Mouse (Mus musculus) central nervous system, embryonic 14 days (tissue): ENCODE data around the gene Arhgef18. TPM values are rescaled to one million over a fixed set of nuclear protein-coding genes. Genes with fewer than 3 reads are reported as not detected.

Experiments
- polyA plus RNA-seq: library from polyadenylated mRNA; depleted of rRNA; stranded (reverse); fragments of >200 nt; gene quantifications from 2 replicates; pipeline ENCODE4 v1.2.3, GENCODE M21; 2012; rRNA removed

The Arhgef18 gene
- 29.1 and 31.3 TPM in 2 replicates for polyA plus RNA-seq

GRCm38 (mm10) chr8:3392771-3393710 is at the start of gene Arhgef18:
Gene Arhgef18, plus strand, starts transcription at chr8:3393006.

GRCm38 (mm10) chr8:3353189-3353810 is 39.5 kb upstream of the Arhgef18 start, which contains the start of gene A430078G23Rik:
Gene A430078G23Rik, plus strand, starts transcription at chr8:3353415.

GRCm38 (mm10) chr8:3467006-3467885 is 74.4 kb downstream of the Arhgef18 start, which contains the start of gene Pex11g:
Gene Pex11g, minus strand, starts transcription at chr8:3467680.

GRCm38 (mm10) chr8:3470562-3470961 is 77.8 kb downstream of the Arhgef18 start, which contains the start of gene Tex45:
Gene Tex45, plus strand, starts transcription at chr8:3470862.

GRCm38 (mm10) chr8:3492901-3493844 is 100.4 kb downstream of the Arhgef18 start, which contains the start of gene Zfp358:
Gene Zfp358, plus strand, starts transcription at chr8:3493138.

GRCm38 (mm10) chr8:3500235-3501090 is 107.7 kb downstream of the Arhgef18 start, which contains the start of gene Mcoln1:
Gene Mcoln1, plus strand, starts transcription at chr8:3500457.

Other genes starting within 250 kb of the Arhgef18 start
- 16.9 and 17.9 TPM in 2 replicates for gene Insr, start 113.4 kb upstream of the Arhgef18 start, polyA plus RNA-seq
- gene A430078G23Rik, start 39.6 kb upstream of the Arhgef18 start, polyA plus RNA-seq: 0.09 and 0.37 TPM in 2 replicates
- 4.2 and 4.9 TPM in 2 replicates for gene Pex11g, start 74.7 kb downstream of the Arhgef18 start, polyA plus RNA-seq
- gene Tex45, start 77.9 kb downstream of the Arhgef18 start, polyA plus RNA-seq: 0.26 and 0.36 TPM in 2 replicates
- 102 and 108 TPM in 2 replicates for gene Zfp358, start 100.1 kb downstream of the Arhgef18 start, polyA plus RNA-seq
- 263 and 271 TPM in 2 replicates for gene Mcoln1, start 107.5 kb downstream of the Arhgef18 start, polyA plus RNA-seq
- 47.3 and 60.4 TPM in 2 replicates for gene Pnpla6, start 122.4 kb downstream of the Arhgef18 start, polyA plus RNA-seq
- gene C330021F23Rik, start 175.0 kb downstream of the Arhgef18 start, polyA plus RNA-seq: 0.88 and 1.1 TPM in 2 replicates
- gene Camsap3, start 194.3 kb downstream of the Arhgef18 start, polyA plus RNA-seq: 65.6 and 66.3 TPM in 2 replicates
- gene Xab2, start 228.3 kb downstream of the Arhgef18 start, polyA plus RNA-seq: 70.7 and 75.6 TPM in 2 replicates
- 58.7 and 80.5 TPM in 2 replicates for gene Pet100, start 228.5 kb downstream of the Arhgef18 start, polyA plus RNA-seq
- gene Pcp2, start 232.5 kb downstream of the Arhgef18 start, polyA plus RNA-seq: 0.82 and 1.9 TPM in 2 replicates
- gene Stxbp2, start 237.9 kb downstream of the Arhgef18 start, polyA plus RNA-seq: 122 and 144 TPM in 2 replicates